Mouse (Mus musculus) neural tube, embryonic 13.5 days (tissue): ENCODE results near the gene Lag3. TPM values are rescaled to one million over a fixed set of nuclear protein-coding genes. Genes with fewer than 3 reads are reported as not detected.

Source experiments
- polyA plus RNA-seq: library from polyadenylated mRNA; unstranded; fragments of >200 nt; fragmentation: Nextera tagmentation; extraction: Ambion mirVana; gene quantifications from 2 replicates; pipeline ENCODE4 v1.2.1, GENCODE M21; 2015

Gene Lag3
- polyA plus RNA-seq, 1 experiment from 2014 or later, result 2.2 TPM

Other genes with a start within 250 kb of the Lag3 start
- 43.2 and 43.7 TPM in 2 replicates for gene Lpcat3, start 248.7 kb downstream of the Lag3 start, polyA plus RNA-seq
- 110 and 120 TPM in 2 replicates for gene Emg1, start 199.5 kb downstream of the Lag3 start, polyA plus RNA-seq
- gene Phb2, start 199.4 kb downstream of the Lag3 start, polyA plus RNA-seq, result 259 and 270 TPM in 2 replicates
- 6.0 and 7.9 TPM in 2 replicates for gene Ptpn6, start 173.0 kb downstream of the Lag3 start, polyA plus RNA-seq
- 687 and 693 TPM in 2 replicates for gene Grcc10, start 170.3 kb downstream of the Lag3 start, polyA plus RNA-seq
- gene Gm45234, start 155.7 kb downstream of the Lag3 start, polyA plus RNA-seq, result not detected in 2 replicates
- gene Atn1, start 155.2 kb downstream of the Lag3 start, polyA plus RNA-seq, result 21.0 and 23.1 TPM in 2 replicates
- 67.2 and 69.8 TPM in 2 replicates for gene Eno2, start 142.0 kb downstream of the Lag3 start, polyA plus RNA-seq
- 0.57 and 2.1 TPM in 2 replicates for gene Lrrc23, start 132.0 kb downstream of the Lag3 start, polyA plus RNA-seq
- 4.7 and 8.5 TPM in 2 replicates for gene Spsb2, start 103.0 kb downstream of the Lag3 start, polyA plus RNA-seq
- 385 and 391 TPM in 2 replicates for gene Tpi1, start 97.4 kb downstream of the Lag3 start, polyA plus RNA-seq
- gene Usp5, start 82.2 kb downstream of the Lag3 start, polyA plus RNA-seq, result 176 and 178 TPM in 2 replicates
- gene Cdca3, start 82.2 kb downstream of the Lag3 start, polyA plus RNA-seq, result 26.6 and 33.2 TPM in 2 replicates
- 0.44 and 0.93 TPM in 2 replicates for gene Gnb3, start 71.4 kb downstream of the Lag3 start, polyA plus RNA-seq
- gene P3h3, start 54.0 kb downstream of the Lag3 start, polyA plus RNA-seq, result 20.5 and 20.6 TPM in 2 replicates
- 21.2 and 22.4 TPM in 2 replicates for gene Gpr162, start 47.7 kb downstream of the Lag3 start, polyA plus RNA-seq
- 0.21 TPM in 1 of 2 replicates, not detected in the other for gene Cd4, start 23.5 kb downstream of the Lag3 start, polyA plus RNA-seq
- gene Ptms, start 8.4 kb upstream of the Lag3 start, polyA plus RNA-seq, result 797 TPM in 2 replicates
- gene Mlf2, start 19.7 kb upstream of the Lag3 start, polyA plus RNA-seq, result 535 and 552 TPM in 2 replicates
- gene Cops7a, start 53.8 kb upstream of the Lag3 start, polyA plus RNA-seq, result 85.4 and 96.4 TPM in 2 replicates
- 28.4 and 28.9 TPM in 2 replicates for gene Pianp, start 85.0 kb upstream of the Lag3 start, polyA plus RNA-seq
- gene Zfp384, start 97.4 kb upstream of the Lag3 start, polyA plus RNA-seq, result 20.0 and 23.2 TPM in 2 replicates
- 147 and 148 TPM in 2 replicates for gene Ing4, start 128.1 kb upstream of the Lag3 start, polyA plus RNA-seq
- 19.0 and 21.0 TPM in 2 replicates for gene Acrbp, start 138.0 kb upstream of the Lag3 start, polyA plus RNA-seq
- gene Lpar5, start 156.2 kb upstream of the Lag3 start, polyA plus RNA-seq, result 0.43 and 0.77 TPM in 2 replicates
- gene Chd4, start 184.3 kb upstream of the Lag3 start, polyA plus RNA-seq, result 89.0 and 107 TPM in 2 replicates
- 44.5 and 45.3 TPM in 2 replicates for gene Nop2, start 220.2 kb upstream of the Lag3 start, polyA plus RNA-seq
- gene Iffo1, start 233.5 kb upstream of the Lag3 start, polyA plus RNA-seq, result 21.1 and 24.0 TPM in 2 replicates